Mouse (Mus musculus): ENCODE data around the gene Sacm1l.

- TF ChIP-seq CTCF (IDR thresholded peaks at IDR 0.05; ENCODE audit: borderline replicate concordance, insufficient read depth, low read length) (no peak), POLR2A (IDR thresholded peaks at IDR 0.05; ENCODE audit: low read depth, low read length) (no peak)
These were observed 102.7 kb downstream of the Sacm1l start, which contains the start of gene Slc6a20b for GRCm38 (mm10) chr9:123632281-123632680.
